9 mouse cellular contexts compared by ENCODE assay signal in genomic region chr6:97576565-97577346, GRCm38 (mm10). TPM values are rescaled to one million over a fixed set of nuclear protein-coding genes. Genes with fewer than 3 reads are reported as not detected.
DNase-seq lines count a peak whose midpoint lies in the region; ATAC-seq and TF ChIP-seq lines count a peak whose summit lies in the region.
"Had no signal": no experiment of that assay in that cellular context is flagged by ENCODE, and none has a peak within 500 bp of the region (broad histone marks: within the 10 kb centered on the region; RNA-seq: fewer than 3 reads in every experiment).

No protein-coding gene starts in this region.

- peak; percentile 49; the same call in 1 of the 2 replicates for ATAC-seq in stomach, embryonic 14.5 days (ENCODE audit: insufficient number of reproducible peaks, insufficient read depth, low FRiP score, low read depth)
- ATAC-seq in stomach, postnatal 0 days (ENCODE audit: low FRiP score, low TSS enrichment): no peak
- no peak for ATAC-seq in inflammation-experienced regulatory T-cells, adult 6 months
- ATAC-seq in megakaryocyte, adult 5-6 weeks (ENCODE audit: poor library complexity, severe bottlenecking): no peak

- no peaks in the 10 kb centered on the region for H3K27me3 ChIP-seq in heart, adult 2 months (ENCODE audit: control insufficient read depth, insufficient read depth, low read length)
- H3K27me3 ChIP-seq in stomach, embryonic 14.5 days (ENCODE audit: control insufficient read depth, insufficient read depth, low read length): no peaks in the 10 kb centered on the region
- H3K27me3 ChIP-seq in stomach, postnatal 0 days (ENCODE audit: control insufficient read depth, insufficient read depth, low read length): no peaks in the 10 kb centered on the region

- TF ChIP-seq CTCF in heart, adult 2 months (IDR thresholded peaks at IDR 0.05): no peak
- TF ChIP-seq CTCF in stomach, postnatal 0 days (IDR thresholded peaks at IDR 0.05; ENCODE audit: low read depth): no peak

- no peak for TF ChIP-seq EP300 in heart, adult 2 months (IDR thresholded peaks at IDR 0.05; ENCODE audit: insufficient read depth, low read depth, low read length)
- TF ChIP-seq EP300 in stomach, postnatal 0 days (optimal IDR thresholded peaks at IDR 0.05): no peak

- H3K9ac ChIP-seq in heart, adult 2 months (ENCODE audit: low read depth, low read length): no peak overlapping the region
- H3K9ac ChIP-seq in stomach, embryonic 14.5 days (replicated peaks; ENCODE audit: low read depth, low read length): no peak overlapping the region
- no peak overlapping the region for H3K9ac ChIP-seq in stomach, postnatal 0 days (ENCODE audit: low read length)

- no peak overlapping the region for H3K4me2 ChIP-seq in stomach, embryonic 14.5 days (replicated peaks; ENCODE audit: low read depth, low read length)
- H3K4me2 ChIP-seq in stomach, postnatal 0 days (replicated peaks; ENCODE audit: low read depth): no peak overlapping the region

- H3K27ac ChIP-seq in heart, adult 2 months: no peak overlapping the region
- H3K27ac ChIP-seq in stomach, embryonic 14.5 days (ENCODE audit: low read length): no peak overlapping the region
- no peak overlapping the region for H3K27ac ChIP-seq in stomach, postnatal 0 days (replicated peaks)

- no peaks in the 10 kb centered on the region for H3K9me3 ChIP-seq in stomach, embryonic 14.5 days (ENCODE audit: control insufficient read depth, low read depth, low read length)
- H3K9me3 ChIP-seq in stomach, postnatal 0 days (ENCODE audit: control insufficient read depth, low read length): no peaks in the 10 kb centered on the region

- no peak for TF ChIP-seq POLR2A in heart, adult 2 months (IDR thresholded peaks at IDR 0.05; ENCODE audit: insufficient read depth, low read depth, low read length)

- WGBS in heart, adult 2 months: 63% methylated on average over 7 of the region's 7 CpGs
- 46% methylated on average over 7 of the region's 7 CpGs for WGBS in stomach, embryonic 14.5 days
- 48% methylated on average over 7 of the region's 7 CpGs for WGBS in stomach, postnatal 0 days

- DNase-seq in heart, adult 11 months: peak; percentile 52
- DNase-seq in heart, adult 2 months: no peak
- DNase-seq in stomach, postnatal 0 days (ENCODE audit: low spot score): no peak
- DNase-seq in lung, postnatal 14 days: peak; percentile 48
- DNase-seq in yolk sac, embryonic 10.5 days (ENCODE audit: low spot score): peak; percentile 49

- H3K36me3 ChIP-seq in heart, adult 2 months (ENCODE audit: control insufficient read depth, insufficient read depth, low read length): no peaks in the 10 kb centered on the region
- H3K36me3 ChIP-seq in stomach, embryonic 14.5 days (ENCODE audit: control insufficient read depth, insufficient read depth, low read length): no peaks in the 10 kb centered on the region
- no peaks in the 10 kb centered on the region for H3K36me3 ChIP-seq in stomach, postnatal 0 days (ENCODE audit: control insufficient read depth, insufficient read depth, low read length)

- no peaks in the 10 kb centered on the region for H3K79me2 ChIP-seq in heart, adult 2 months (replicated peaks; ENCODE audit: control insufficient read depth, insufficient read depth, low read length)

- intact Hi-C loops in heart, adult 2 months (cut with DNase I): no loop called here

- H3K4me1 ChIP-seq in heart, adult 2 months (ENCODE audit: control insufficient read depth, insufficient read depth, low read length): no peaks in the 10 kb centered on the region; the same call in 1 of the 2 replicates
- H3K4me1 ChIP-seq in stomach, embryonic 14.5 days (ENCODE audit: control insufficient read depth, insufficient read depth, low read length): no peaks in the 10 kb centered on the region
- H3K4me1 ChIP-seq in stomach, postnatal 0 days (replicated peaks; ENCODE audit: control insufficient read depth, insufficient read depth): no peaks in the 10 kb centered on the region

- H3K4me3 ChIP-seq in heart, adult 2 months: no peak overlapping the region
- no peak overlapping the region for H3K4me3 ChIP-seq in stomach, embryonic 14.5 days (ENCODE audit: low read depth, low read length)
- no peak overlapping the region for H3K4me3 ChIP-seq in stomach, postnatal 0 days (ENCODE audit: low read depth, low read length)

RNA-seq across cellular contexts. Expression of gene Frmd4b, which starts 40.6 kb away (rescaled TPM):
- total RNA-seq in heart, adult 2 months (2021): 10 to 100 TPM; 11.9 to 18.1 TPM
- polyA plus RNA-seq in heart, adult 2 months (2012; rRNA removed): 7.3 and 11.0 TPM in 2 replicates
- polyA plus RNA-seq in stomach, embryonic 14.5 days (2014; fragmentation: Nextera tagmentation; extraction: Ambion mirVana): 19.7 and 22.2 TPM in 2 replicates
- 11.2 TPM in 2 replicates for polyA plus RNA-seq in stomach, postnatal 0 days (2015; fragmentation: Nextera tagmentation; extraction: Ambion mirVana)
- 10 to 100 TPM; 10.9 to 16.5 (median 12.1) TPM for polyA plus RNA-seq in inflammation-experienced regulatory T-cells, adult 6 months (2017; shearing (Covaris generic))
- 9.8 and 10.1 TPM in 2 replicates for total RNA-seq in megakaryocyte, adult 5-6 weeks (2015)
- total RNA-seq in megakaryocyte, adult 5-6 weeks (2017): 28.3 and 42.1 TPM in 2 replicates
- polyA plus RNA-seq: C2C12 had no signal

Comparison
In these comparisons a context has a peak if more than half of its experiments do, and no peak if none do; other contexts are left out.
1. DNase-seq: peak in heart, adult 11 months (single experiment), lung, postnatal 14 days (single experiment) and yolk sac, embryonic 10.5 days (single experiment); none in heart, adult 2 months (0 of 2) and stomach, postnatal 0 days (single experiment).